Mouse (Mus musculus) limb, embryonic 14.5 days (tissue): ENCODE measurements at regions not wholly inside any gene's neighbourhood (a gene's known extent, or its start where the extent isn't known, plus 50 kb on each side); places are given as distances from the start of the nearest gene placed in this dataset.

Experiments used
- ATAC-seq: fragments of 200-750 bp; cut with Nextera tagmentation; 2 replicates; pipeline ENCODE4 v1.8.0; 2017; ENCODE audit warnings: low read depth, moderate number of reproducible peaks, moderate TSS enrichment; ENCODE audit not compliant: low FRiP score
- DNase-seq: peaks from one replicate; pipeline ENCODE4 v3.0.0-alpha.2; 2015; ENCODE audit warnings: low spot score
- H3K27ac ChIP-seq: fragments of 300-500 bp; sonication (generic); replicated peaks from 2 replicates; pipeline ENCODE4 v1.5.1; 2014; ENCODE audit warnings: low read depth, mild to moderate bottlenecking, low read length, moderate library complexity, mixed read lengths
- H3K27me3 ChIP-seq: fragments of 300-500 bp; sonication (generic); 2 replicates; pipeline ENCODE4 v1.6.1; 2014; ENCODE audit warnings: low read length, mixed read lengths; ENCODE audit not compliant: control insufficient read depth, insufficient read depth
- H3K36me3 ChIP-seq: fragments of 300-500 bp; sonication (generic); 2 replicates; pipeline ENCODE4 v1.6.1; 2014; ENCODE audit warnings: mild to moderate bottlenecking, low read length, moderate library complexity, mixed read lengths; ENCODE audit not compliant: control insufficient read depth, insufficient read depth
- H3K4me1 ChIP-seq: fragments of 300-500 bp; sonication (generic); 2 replicates; pipeline ENCODE4 v1.6.1; 2014; ENCODE audit warnings: antibody characterized with exemption, low read length, mixed read lengths; ENCODE audit not compliant: control insufficient read depth, insufficient read depth
- H3K4me2 ChIP-seq: fragments of 300-500 bp; sonication (generic); replicated peaks from 2 replicates; pipeline ENCODE4 v1.6.1; 2014; ENCODE audit warnings: low read depth, mild to moderate bottlenecking, low read length, moderate library complexity; ENCODE audit not compliant: severe bottlenecking
- H3K4me3 ChIP-seq: fragments of 300-500 bp; sonication (generic); replicated peaks from 2 replicates; pipeline ENCODE4 v1.5.1; 2014; ENCODE audit warnings: low read length
- H3K9ac ChIP-seq: fragments of 300-500 bp; sonication (generic); 2 replicates; pipeline ENCODE4 v1.6.1; 2014; ENCODE audit warnings: mild to moderate bottlenecking, low read depth, low read length, moderate library complexity; ENCODE audit not compliant: severe bottlenecking
- H3K9me3 ChIP-seq: fragments of 300-500 bp; sonication (generic); 2 replicates; pipeline ENCODE4 v1.6.1; 2016; ENCODE audit warnings: low read length; ENCODE audit not compliant: control insufficient read depth
- POLR2A ChIP-seq: fragments of 200-500 bp; IDR thresholded peaks from 2 replicates; pipeline ENCODE4 v1.8.0; 2012; ENCODE audit warnings: inconsistent platforms, mild to moderate bottlenecking, moderate library complexity, borderline replicate concordance; ENCODE audit not compliant: insufficient read depth, insufficient read length; ENCODE audit errors: extremely low read depth
- WGBS: fragments of 180-500 bp; shearing (Covaris S2); extraction: QIAGEN DNeasy Blood & Tissue Kit; methylation state at CpG from one replicate; pipeline ENCODE4 v1.1.7; 2014; 5-methylcytosine and 5-hydroxymethylcytosine counted together

- TF ChIP-seq POLR2A: no peak
- no peaks in the 10 kb centered on the region for H3K36me3 ChIP-seq
- H3K9me3 ChIP-seq: no peaks in the 10 kb centered on the region
- no peaks in the 10 kb centered on the region for H3K4me1 ChIP-seq
- H3K4me2 ChIP-seq: no peak overlapping the region
- WGBS: 84% methylated on average over 8 of the region's 8 CpGs
- ATAC-seq (no peak), DNase-seq (no peak)
- H3K4me3 ChIP-seq: no peak overlapping the region
- H3K9ac ChIP-seq: no peak overlapping the region
- no peak overlapping the region for H3K27ac ChIP-seq
- no peaks in the 10 kb centered on the region for H3K27me3 ChIP-seq
These were observed 89.6 kb upstream of the Dyrk2 start for GRCm38 (mm10) chr10:118959623-118960022.

- no peaks in the 10 kb centered on the region for H3K27me3 ChIP-seq
- H3K9ac ChIP-seq: no peak overlapping the region
- 74% methylated on average over 9 of the region's 9 CpGs for WGBS
- H3K4me3 ChIP-seq: no peak overlapping the region
- no peak for ATAC-seq
- H3K4me1 ChIP-seq: no peaks in the 10 kb centered on the region
- H3K36me3 ChIP-seq: no peaks in the 10 kb centered on the region
- DNase-seq: peak; percentile 28
- H3K9me3 ChIP-seq: no peaks in the 10 kb centered on the region
- no peak overlapping the region for H3K27ac ChIP-seq
- TF ChIP-seq POLR2A: no peak
- H3K4me2 ChIP-seq: no peak overlapping the region
These were observed 86.3 kb upstream of the Dyrk2 start for GRCm38 (mm10) chr10:118956352-118956751.

GRCm38 (mm10) chr10:118953440-118953839, 83.4 kb upstream of the Dyrk2 start:
- no peaks in the 10 kb centered on the region for H3K36me3 ChIP-seq
- no peak for DNase-seq
- 84% methylated on average over 6 of the region's 6 CpGs for WGBS
- no peak for ATAC-seq
- no peak overlapping the region for H3K4me3 ChIP-seq
- no peaks in the 10 kb centered on the region for H3K4me1 ChIP-seq
- no peak overlapping the region for H3K9ac ChIP-seq
- TF ChIP-seq POLR2A: no peak
- no peaks in the 10 kb centered on the region for H3K27me3 ChIP-seq
- no peak overlapping the region for H3K27ac ChIP-seq
- no peak overlapping the region for H3K4me2 ChIP-seq
- no peaks in the 10 kb centered on the region for H3K9me3 ChIP-seq

GRCm38 (mm10) chr10:118952756-118953155, 82.7 kb upstream of the Dyrk2 start:
- Histone ChIP-seq H3K4me2 (no peak overlapping the region), H3K27me3 (no peaks in the 10 kb centered on the region), H3K4me1 (no peaks in the 10 kb centered on the region; the same call in 1 of the 2 replicates), H3K36me3 (no peaks in the 10 kb centered on the region), H3K27ac (no peak overlapping the region), H3K9ac (no peak overlapping the region), H3K9me3 (no peaks in the 10 kb centered on the region), H3K4me3 (no peak overlapping the region)
- ATAC-seq: no peak
- no peak for DNase-seq
- 86% methylated on average over 9 of the region's 9 CpGs for WGBS
- TF ChIP-seq POLR2A: no peak

- Histone ChIP-seq H3K36me3 (no peaks in the 10 kb centered on the region), H3K27ac (no peak overlapping the region), H3K4me2 (no peak overlapping the region), H3K9me3 (no peaks in the 10 kb centered on the region), H3K4me3 (no peak overlapping the region), H3K9ac (no peak overlapping the region), H3K27me3 (no peaks in the 10 kb centered on the region), H3K4me1 (peaks cover 8% of the 10 kb centered on the region)
- no peak for TF ChIP-seq POLR2A
- WGBS: 77% methylated on average over 6 of the region's 6 CpGs
- DNase-seq (no peak), ATAC-seq (no peak)
These were observed 77.7 kb upstream of the Dyrk2 start for GRCm38 (mm10) chr10:118947724-118948123.
